Mouse (Mus musculus) kidney, adult 2 months (tissue): ENCODE data around the gene Anks1.

ENCODE experiments used
- CTCF ChIP-seq: fragments of 200-500 bp; conservative IDR thresholded peaks from 2 replicates; pipeline ENCODE4 v1.5.1; 2011; ENCODE audit warnings: low read depth, mild to moderate bottlenecking, control low read depth, low read length, moderate library complexity, mixed read lengths; ENCODE audit not compliant: insufficient read depth, insufficient read length
- POLR2A ChIP-seq: fragments of 200-500 bp; IDR thresholded peaks from one replicate; pipeline ENCODE4 v1.6.1; 2011; ENCODE audit warnings: low read depth, low read length, control low read depth

DNA sequence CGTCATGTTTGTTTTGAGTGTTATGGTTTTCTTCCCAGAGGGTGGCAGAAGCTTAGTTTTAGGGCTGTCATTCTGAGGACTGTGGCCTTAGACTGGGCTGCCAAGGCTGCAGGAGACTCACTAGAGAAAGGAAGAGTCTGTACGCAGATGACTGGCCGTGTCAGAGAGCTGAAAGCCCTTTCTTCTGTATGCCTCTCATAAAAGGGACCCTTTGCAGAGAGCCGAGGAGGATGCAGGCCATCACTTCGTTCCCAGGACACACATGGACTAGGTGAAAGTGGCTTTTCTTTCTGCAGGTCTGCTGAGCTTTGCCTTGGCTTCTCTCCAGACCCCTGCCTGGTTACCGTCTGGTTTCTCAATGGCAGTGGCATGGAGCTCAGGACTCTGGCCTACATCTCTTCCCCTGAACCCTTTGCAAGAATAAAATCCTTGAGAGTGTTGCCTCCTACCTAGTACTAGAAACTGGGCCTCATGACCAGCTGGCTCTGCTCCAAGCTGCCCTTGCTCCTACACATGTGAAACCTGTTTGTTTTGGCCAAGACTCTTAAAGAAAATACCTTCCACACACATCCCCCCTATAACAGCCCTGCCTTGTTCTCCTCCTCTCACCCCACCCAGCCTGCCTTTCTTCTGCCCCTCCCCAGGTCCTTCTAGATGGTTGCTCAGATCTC, 36.6 kb downstream of the Anks1 start:
- TF ChIP-seq POLR2A = no peak
- no peak for TF ChIP-seq CTCF
